Mouse (Mus musculus) limb, embryonic 14.5 days (tissue): ENCODE results near the gene Entr1. TPM values are rescaled to one million over a fixed set of nuclear protein-coding genes. Genes with fewer than 3 reads are reported as not detected.

Experiments
- ATAC-seq: fragments of 200-750 bp; cut with Nextera tagmentation; 2 replicates; pipeline ENCODE4 v1.8.0; 2017; ENCODE audit warnings: low read depth, moderate number of reproducible peaks, moderate TSS enrichment; ENCODE audit not compliant: low FRiP score
- DNase-seq: peaks from one replicate; pipeline ENCODE4 v3.0.0-alpha.2; 2015; ENCODE audit warnings: low spot score
- H3K27ac ChIP-seq: fragments of 300-500 bp; sonication (generic); replicated peaks from 2 replicates; pipeline ENCODE4 v1.5.1; 2014; ENCODE audit warnings: low read depth, mild to moderate bottlenecking, low read length, moderate library complexity, mixed read lengths
- H3K27me3 ChIP-seq: fragments of 300-500 bp; sonication (generic); 2 replicates; pipeline ENCODE4 v1.6.1; 2014; ENCODE audit warnings: low read length, mixed read lengths; ENCODE audit not compliant: control insufficient read depth, insufficient read depth
- H3K36me3 ChIP-seq: fragments of 300-500 bp; sonication (generic); 2 replicates; pipeline ENCODE4 v1.6.1; 2014; ENCODE audit warnings: mild to moderate bottlenecking, low read length, moderate library complexity, mixed read lengths; ENCODE audit not compliant: control insufficient read depth, insufficient read depth
- H3K4me1 ChIP-seq: fragments of 300-500 bp; sonication (generic); 2 replicates; pipeline ENCODE4 v1.6.1; 2014; ENCODE audit warnings: antibody characterized with exemption, low read length, mixed read lengths; ENCODE audit not compliant: control insufficient read depth, insufficient read depth
- H3K4me2 ChIP-seq: fragments of 300-500 bp; sonication (generic); replicated peaks from 2 replicates; pipeline ENCODE4 v1.6.1; 2014; ENCODE audit warnings: low read depth, mild to moderate bottlenecking, low read length, moderate library complexity; ENCODE audit not compliant: severe bottlenecking
- H3K4me3 ChIP-seq: fragments of 300-500 bp; sonication (generic); replicated peaks from 2 replicates; pipeline ENCODE4 v1.5.1; 2014; ENCODE audit warnings: low read length
- H3K9ac ChIP-seq: fragments of 300-500 bp; sonication (generic); 2 replicates; pipeline ENCODE4 v1.6.1; 2014; ENCODE audit warnings: mild to moderate bottlenecking, low read depth, low read length, moderate library complexity; ENCODE audit not compliant: severe bottlenecking
- H3K9me3 ChIP-seq: fragments of 300-500 bp; sonication (generic); 2 replicates; pipeline ENCODE4 v1.6.1; 2016; ENCODE audit warnings: low read length; ENCODE audit not compliant: control insufficient read depth
- POLR2A ChIP-seq: fragments of 200-500 bp; IDR thresholded peaks from 2 replicates; pipeline ENCODE4 v1.8.0; 2012; ENCODE audit warnings: inconsistent platforms, mild to moderate bottlenecking, moderate library complexity, borderline replicate concordance; ENCODE audit not compliant: insufficient read depth, insufficient read length; ENCODE audit errors: extremely low read depth
- WGBS: fragments of 180-500 bp; shearing (Covaris S2); extraction: QIAGEN DNeasy Blood & Tissue Kit; methylation state at CpG from one replicate; pipeline ENCODE4 v1.1.7; 2014; 5-methylcytosine and 5-hydroxymethylcytosine counted together
- polyA plus RNA-seq, 2 experiments: library from polyadenylated mRNA; depleted of rRNA in 1 of 2; stranded (reverse) in 1 of 2; unstranded in 1 of 2; fragments of >200 nt; fragmentation: Nextera tagmentation in 1 of 2; extraction: Ambion mirVana in 1 of 2; gene quantifications; 2 replicates each; pipeline versions ENCODE4 v1.2.1 to v1.2.3; 2012 to 2014

The Entr1 gene
- polyA plus RNA-seq, 2 experiments, result 120 to 222 TPM

DNA sequence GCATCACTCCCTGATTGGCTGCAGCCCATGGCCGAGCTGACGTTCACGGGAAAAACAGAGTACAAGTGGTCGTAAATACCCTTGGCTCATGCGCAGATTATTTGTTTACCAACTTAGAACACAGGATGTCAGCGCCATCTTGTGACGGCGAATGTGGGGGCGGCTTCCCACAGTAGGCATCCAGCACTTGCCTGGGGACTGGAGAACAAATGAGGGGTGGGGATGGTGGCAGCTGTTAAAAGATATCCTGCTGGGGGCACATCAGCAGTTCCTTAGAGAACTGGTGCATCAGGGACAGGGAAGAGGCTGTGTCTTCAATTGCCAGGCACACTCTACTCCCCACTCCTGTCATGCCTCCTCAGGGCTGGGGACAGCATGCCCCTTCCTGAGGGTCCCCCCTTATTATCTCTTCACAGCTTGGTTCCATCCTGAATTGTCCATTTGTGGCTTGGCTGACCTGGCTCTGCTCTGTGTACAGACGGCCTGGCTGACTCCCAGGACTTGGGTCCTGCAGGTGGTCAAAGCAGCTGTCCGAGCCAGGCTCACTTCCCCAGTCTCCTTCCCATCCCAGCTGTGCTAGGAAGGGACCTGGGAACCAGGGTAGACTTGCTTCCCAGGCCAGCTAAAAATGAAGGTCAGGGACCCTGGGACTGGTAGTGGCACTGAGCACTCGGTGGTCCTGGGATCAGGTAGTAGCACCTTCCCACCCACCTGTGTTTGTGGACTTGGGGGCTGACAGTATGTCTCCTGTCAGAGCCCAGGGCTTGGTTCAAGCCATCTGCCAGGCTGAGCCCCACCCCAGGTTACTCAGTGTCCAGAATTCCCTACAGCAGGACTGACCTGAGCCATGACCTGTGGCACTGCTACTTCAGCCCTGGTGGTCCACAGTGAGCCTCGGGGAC, 50.6 kb downstream of the Entr1 start:
- Histone ChIP-seq H3K9me3 (no peaks in the 10 kb centered on the region), H3K36me3 (peaks cover 52% of the 10 kb centered on the region), H3K4me3 (no peak overlapping the region), H3K27me3 (no peaks in the 10 kb centered on the region), H3K4me2 (no peak overlapping the region), H3K27ac (no peak overlapping the region), H3K9ac (no peak overlapping the region), H3K4me1 (no peaks in the 10 kb centered on the region)
- DNase-seq, result no peak
- no peak for TF ChIP-seq POLR2A
- WGBS, result 87% methylated on average over 8 of the region's 13 CpGs
- ATAC-seq, result 0 out of 2 replicates have a peak, but pooled peaks have one; percentile 44

Other genes starting within 250 kb of the Entr1 start
- gene Lhx3, start 181.0 kb downstream of the Entr1 start, polyA plus RNA-seq (2012; rRNA removed), result 0.03 TPM in 2 replicates
- gene Lhx3, start 181.0 kb downstream of the Entr1 start, polyA plus RNA-seq (2014; fragmentation: Nextera tagmentation; extraction: Ambion mirVana), result not detected in 2 replicates
- 22.4 and 25.3 TPM in 2 replicates for gene Qsox2, start 151.8 kb downstream of the Entr1 start, polyA plus RNA-seq (2012; rRNA removed)
- 16.1 and 18.0 TPM in 2 replicates for gene Qsox2, start 151.8 kb downstream of the Entr1 start, polyA plus RNA-seq (2014; fragmentation: Nextera tagmentation; extraction: Ambion mirVana)
- 0.26 and 0.32 TPM in 2 replicates for gene Ccdc187, start 94.8 kb downstream of the Entr1 start, polyA plus RNA-seq (2012; rRNA removed)
- gene Ccdc187, start 94.8 kb downstream of the Entr1 start, polyA plus RNA-seq (2014; fragmentation: Nextera tagmentation; extraction: Ambion mirVana), result 0.03 and 0.06 TPM in 2 replicates
- 78.4 and 103 TPM in 2 replicates for gene Gpsm1, start 73.8 kb downstream of the Entr1 start, polyA plus RNA-seq (2012; rRNA removed)
- gene Gpsm1, start 73.8 kb downstream of the Entr1 start, polyA plus RNA-seq (2014; fragmentation: Nextera tagmentation; extraction: Ambion mirVana), result 31.0 and 37.6 TPM in 2 replicates
- gene Dnlz, start 37.2 kb downstream of the Entr1 start, polyA plus RNA-seq (2012; rRNA removed), result 28.2 and 33.8 TPM in 2 replicates
- 30.5 and 31.1 TPM in 2 replicates for gene Dnlz, start 37.2 kb downstream of the Entr1 start, polyA plus RNA-seq (2014; fragmentation: Nextera tagmentation; extraction: Ambion mirVana)
- gene Card9, start 28.4 kb downstream of the Entr1 start, polyA plus RNA-seq (2012; rRNA removed), result 4.1 and 5.6 TPM in 2 replicates
- gene Card9, start 28.4 kb downstream of the Entr1 start, polyA plus RNA-seq (2014; fragmentation: Nextera tagmentation; extraction: Ambion mirVana), result 1.2 and 1.4 TPM in 2 replicates
- gene Snapc4, start 8.7 kb downstream of the Entr1 start, polyA plus RNA-seq (2012; rRNA removed), result 53.2 and 61.3 TPM in 2 replicates
- 22.7 and 30.5 TPM in 2 replicates for gene Snapc4, start 8.7 kb downstream of the Entr1 start, polyA plus RNA-seq (2014; fragmentation: Nextera tagmentation; extraction: Ambion mirVana)
- 106 and 108 TPM in 2 replicates for gene Pmpca, start within 50 bp of the Entr1 start, polyA plus RNA-seq (2012; rRNA removed)
- 72.3 and 78.9 TPM in 2 replicates for gene Pmpca, start within 50 bp of the Entr1 start, polyA plus RNA-seq (2014; fragmentation: Nextera tagmentation; extraction: Ambion mirVana)
- 36.7 and 43.2 TPM in 2 replicates for gene Inpp5e, start 19.9 kb upstream of the Entr1 start, polyA plus RNA-seq (2012; rRNA removed)
- gene Inpp5e, start 19.9 kb upstream of the Entr1 start, polyA plus RNA-seq (2014; fragmentation: Nextera tagmentation; extraction: Ambion mirVana), result 16.4 and 20.1 TPM in 2 replicates
- 62.5 and 73.3 TPM in 2 replicates for gene Sec16a, start 55.9 kb upstream of the Entr1 start, polyA plus RNA-seq (2012; rRNA removed)
- 47.1 and 47.6 TPM in 2 replicates for gene Sec16a, start 55.9 kb upstream of the Entr1 start, polyA plus RNA-seq (2014; fragmentation: Nextera tagmentation; extraction: Ambion mirVana)
- gene Notch1, start 127.3 kb upstream of the Entr1 start, polyA plus RNA-seq (2012; rRNA removed), result 28.1 and 40.2 TPM in 2 replicates
- gene Notch1, start 127.3 kb upstream of the Entr1 start, polyA plus RNA-seq (2014; fragmentation: Nextera tagmentation; extraction: Ambion mirVana), result 44.5 and 47.0 TPM in 2 replicates
- gene Egfl7, start 190.7 kb upstream of the Entr1 start, polyA plus RNA-seq (2012; rRNA removed), result 262 and 311 TPM in 2 replicates
- gene Egfl7, start 190.7 kb upstream of the Entr1 start, polyA plus RNA-seq (2014; fragmentation: Nextera tagmentation; extraction: Ambion mirVana), result 104 and 108 TPM in 2 replicates
- not detected in 2 replicates for gene Gm20532, start 197.3 kb upstream of the Entr1 start, polyA plus RNA-seq (2012; rRNA removed)
- gene Gm20532, start 197.3 kb upstream of the Entr1 start, polyA plus RNA-seq (2014; fragmentation: Nextera tagmentation; extraction: Ambion mirVana), result not detected in 2 replicates
- 27.8 and 35.1 TPM in 2 replicates for gene Agpat2, start 215.1 kb upstream of the Entr1 start, polyA plus RNA-seq (2012; rRNA removed)
- 24.1 and 28.9 TPM in 2 replicates for gene Agpat2, start 215.1 kb upstream of the Entr1 start, polyA plus RNA-seq (2014; fragmentation: Nextera tagmentation; extraction: Ambion mirVana)
- gene Fam69b, start 239.1 kb upstream of the Entr1 start, polyA plus RNA-seq (2012; rRNA removed), result 42.2 and 62.8 TPM in 2 replicates
- 47.5 and 54.2 TPM in 2 replicates for gene Fam69b, start 239.1 kb upstream of the Entr1 start, polyA plus RNA-seq (2014; fragmentation: Nextera tagmentation; extraction: Ambion mirVana)